Mouse (Mus musculus) T-helper 1 cell (primary cell): ENCODE measurements around the gene Cd80.
"Not testable (repeated sequence)": the region's sequence is repeated elsewhere in the genome, so short reads cannot be mapped to it uniquely, and the experiment has no call there.

Experiments used
- in situ Hi-C: fragments of 300-600 bp; cut with MboI, MseI; formaldehyde crosslinking; loops from one replicate; pipeline ENCODE4 v1.15.1; 2025; ENCODE audit warnings: high pct_unique_total_duplicates

Cd80 gene

GRCm38 (mm10) chr16:38472507-38472873 is 17.1 kb downstream of the Cd80 start:
- in situ Hi-C loops = no loop called here

- in situ Hi-C loops = no loop called here
Observed at GRCm38 (mm10) chr16:38473661-38474060, 18.3 kb downstream of the Cd80 start.

GRCm38 (mm10) chr16:38474677-38475286 is 19.4 kb downstream of the Cd80 start:
- in situ Hi-C loops = no loop called here

- in situ Hi-C loops = no loop called here
Observed at GRCm38 (mm10) chr16:38475681-38476311, 20.4 kb downstream of the Cd80 start.

GRCm38 (mm10) chr16:38476312-38477240 is 21.2 kb downstream of the Cd80 start:
- in situ Hi-C loops = no loop called here

- in situ Hi-C loops = not testable (repeated sequence)
Observed at GRCm38 (mm10) chr16:38477241-38477608, 21.9 kb downstream of the Cd80 start.

GRCm38 (mm10) chr16:38478296-38478695 is 22.9 kb downstream of the Cd80 start:
- in situ Hi-C loops = no loop called here

GRCm38 (mm10) chr16:38481327-38481726 is 26.0 kb downstream of the Cd80 start:
- in situ Hi-C loops = loop anchor here (5.0 kb wide), 1 partner anchor 134 kb away; the partner anchor contains the start of genes Cox17 and Gm21987

GRCm38 (mm10) chr16:38482780-38483562 is 27.6 kb downstream of the Cd80 start:
- in situ Hi-C loops = loop anchor here (5.0 kb wide), 1 partner anchor 136 kb away; the partner anchor contains the start of genes Cox17 and Gm21987

- in situ Hi-C loops = loop anchor here (5.0 kb wide), 1 partner anchor 136 kb away; the partner anchor contains the start of genes Cox17 and Gm21987
Observed at GRCm38 (mm10) chr16:38483582-38484309, 28.4 kb downstream of the Cd80 start.

GRCm38 (mm10) chr16:38492551-38492950 is 37.2 kb downstream of the Cd80 start:
- in situ Hi-C loops = no loop called here

GRCm38 (mm10) chr16:38493890-38494289 is 38.5 kb downstream of the Cd80 start:
- in situ Hi-C loops = no loop called here

- in situ Hi-C loops = no loop called here
Observed at GRCm38 (mm10) chr16:38496604-38497140, 41.3 kb downstream of the Cd80 start.

GRCm38 (mm10) chr16:38502469-38502868 is 47.1 kb downstream of the Cd80 start:
- in situ Hi-C loops = no loop called here

GRCm38 (mm10) chr16:38503528-38503927 is 48.2 kb downstream of the Cd80 start:
- in situ Hi-C loops = no loop called here

- in situ Hi-C loops = no loop called here
Observed at GRCm38 (mm10) chr16:38506041-38506634, 50.8 kb downstream of the Cd80 start.

- in situ Hi-C loops = no loop called here
Observed at GRCm38 (mm10) chr16:38510846-38511245, 55.5 kb downstream of the Cd80 start.

- in situ Hi-C loops = no loop called here
Observed at GRCm38 (mm10) chr16:38519140-38519539, 63.8 kb downstream of the Cd80 start.

- in situ Hi-C loops = no loop called here
Observed at GRCm38 (mm10) chr16:38521211-38521987, 66.0 kb downstream of the Cd80 start.
